Mouse (Mus musculus) gonadal fat pad, adult 2 months (tissue): Measurements from ENCODE around the gene Atrnl1. TPM values are rescaled to one million over a fixed set of nuclear protein-coding genes. Genes with fewer than 3 reads are reported as not detected.

Source experiments
- DNase-seq: peaks from one replicate; pipeline ENCODE4 v3.0.0-alpha.2; 2012; ENCODE audit warnings: low read depth
- polyA plus RNA-seq: library from polyadenylated mRNA; depleted of rRNA; stranded (reverse); fragments of >200 nt; gene quantifications from 2 replicates; pipeline ENCODE4 v1.2.3, GENCODE M21; 2012; rRNA removed

The Atrnl1 gene
- polyA plus RNA-seq: 9.5 and 10.8 TPM in 2 replicates

DNA sequence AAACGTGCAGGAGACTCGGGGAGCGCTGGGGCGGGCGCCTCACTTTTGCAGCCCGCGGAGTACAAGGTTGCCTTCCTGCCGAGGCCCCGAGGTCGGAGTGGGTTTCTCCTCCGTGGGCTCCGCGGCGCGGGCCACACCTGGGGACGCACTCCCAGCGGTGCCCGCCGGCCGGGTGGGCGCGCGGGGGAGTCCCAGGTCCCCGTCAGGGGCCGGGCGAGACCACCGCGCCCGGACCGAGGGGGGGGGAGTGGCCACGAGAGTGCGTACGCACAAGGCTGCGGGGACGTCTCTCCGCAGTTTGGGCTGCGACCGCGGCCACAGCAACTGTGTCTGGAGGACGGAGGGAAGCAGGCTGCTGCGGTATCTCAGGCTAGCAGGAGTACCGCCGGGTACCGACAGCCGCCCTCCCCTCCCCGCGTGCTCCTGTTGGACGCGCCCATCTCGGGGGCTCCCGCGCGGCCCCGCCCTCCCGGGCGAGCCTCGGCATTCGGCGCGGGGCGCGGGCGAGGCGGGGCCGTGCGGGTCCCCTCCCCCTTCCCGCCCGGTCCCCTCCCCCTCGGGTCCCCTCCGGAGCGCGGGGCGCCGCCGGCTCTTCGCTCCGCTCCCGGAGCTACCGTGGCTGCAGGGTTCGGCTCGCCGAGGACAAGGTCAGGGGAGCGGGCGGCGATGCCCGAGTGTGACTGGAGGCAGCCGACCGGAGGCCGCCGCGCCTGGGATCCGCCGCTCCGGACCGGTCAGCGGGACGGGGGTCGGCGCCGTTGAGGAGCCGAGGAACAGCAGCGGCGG is at the start of gene Atrnl1:
TSS of gene Atrnl1 (plus strand) at position 559 of the 786 bp plus-strand sequence.
- DNase-seq: no peak

DNA sequence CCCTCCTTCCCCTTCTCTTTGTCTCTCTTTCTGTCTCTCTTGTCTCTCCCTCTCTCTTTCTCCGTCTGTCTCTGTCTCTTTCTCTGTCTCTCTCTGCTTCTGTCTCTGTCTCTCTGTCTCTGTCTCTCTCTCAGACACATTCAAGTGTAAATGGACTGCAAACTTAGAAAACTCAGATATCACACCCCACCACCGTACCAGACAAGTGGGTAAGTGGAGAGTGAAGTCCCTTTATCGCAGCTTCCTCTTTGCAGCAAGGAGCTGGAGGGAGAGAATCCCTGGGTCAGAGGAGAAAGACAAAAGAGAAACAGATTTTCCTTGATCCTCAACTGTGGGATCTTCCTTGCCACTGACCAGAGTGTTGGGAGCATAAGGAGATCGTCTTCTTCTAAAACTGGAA is 49.3 kb upstream of the Atrnl1 start:
- no peak for DNase-seq

DNA sequence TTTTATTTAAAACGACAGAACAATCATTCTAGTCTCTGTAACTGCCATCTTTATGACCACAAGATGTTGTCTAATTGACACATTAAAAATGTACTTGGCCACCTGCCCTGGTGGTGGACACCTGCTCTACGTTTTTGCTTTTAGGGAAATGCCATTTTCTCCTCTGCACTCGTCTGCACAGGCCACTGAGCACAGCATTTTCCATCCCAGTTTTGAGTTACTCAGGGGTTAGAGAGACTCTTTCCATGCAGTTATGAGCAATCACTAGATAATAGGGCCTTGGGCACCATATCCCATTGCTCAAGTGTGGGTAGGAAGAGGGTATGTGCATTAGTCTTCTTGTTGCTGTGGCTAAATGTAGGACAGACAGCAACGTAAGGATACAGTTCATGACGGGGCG is 41.8 kb upstream of the Atrnl1 start:
- DNase-seq: no peak

DNA sequence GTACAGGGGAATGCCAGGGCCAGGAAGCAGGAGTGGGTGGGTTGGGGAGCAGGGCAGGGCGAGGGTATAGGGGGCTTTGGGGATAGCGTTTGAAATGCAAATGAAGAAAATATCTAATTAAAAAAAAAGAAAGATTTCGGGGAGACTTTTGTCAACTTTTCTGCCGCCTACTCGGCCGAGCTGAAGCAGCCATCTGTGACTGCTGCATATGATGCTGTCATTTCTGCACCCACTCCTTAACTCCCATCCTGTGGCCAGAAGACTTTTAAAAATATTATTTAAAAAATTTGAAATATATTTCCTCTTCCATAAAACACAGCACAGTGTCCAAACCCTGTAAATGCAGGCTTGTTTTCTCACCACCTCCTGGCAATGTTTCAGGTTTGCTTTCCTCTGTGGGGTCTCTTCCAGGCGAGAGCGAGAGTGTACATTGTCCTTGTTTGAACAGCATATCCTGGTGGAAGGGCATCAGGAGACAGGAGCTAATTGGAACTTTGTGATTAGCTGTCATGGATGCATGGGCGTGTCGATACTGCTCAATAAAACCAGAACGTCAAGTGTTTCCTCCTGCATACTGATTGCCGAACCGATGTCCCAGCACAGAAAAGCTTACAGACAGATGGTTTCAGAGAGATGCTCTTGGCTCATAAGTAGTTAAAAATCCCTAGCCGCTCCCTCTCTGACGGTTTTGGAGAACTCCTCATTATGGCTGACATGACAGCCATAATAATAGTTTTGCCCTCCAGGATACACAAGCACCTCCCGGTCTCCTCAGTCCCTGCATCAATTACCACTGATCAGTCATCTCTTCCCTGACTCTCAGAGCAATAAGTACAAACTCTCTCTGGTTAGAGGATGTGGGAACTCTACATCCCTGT is 38.2 kb upstream of the Atrnl1 start:
- DNase-seq: no peak

DNA sequence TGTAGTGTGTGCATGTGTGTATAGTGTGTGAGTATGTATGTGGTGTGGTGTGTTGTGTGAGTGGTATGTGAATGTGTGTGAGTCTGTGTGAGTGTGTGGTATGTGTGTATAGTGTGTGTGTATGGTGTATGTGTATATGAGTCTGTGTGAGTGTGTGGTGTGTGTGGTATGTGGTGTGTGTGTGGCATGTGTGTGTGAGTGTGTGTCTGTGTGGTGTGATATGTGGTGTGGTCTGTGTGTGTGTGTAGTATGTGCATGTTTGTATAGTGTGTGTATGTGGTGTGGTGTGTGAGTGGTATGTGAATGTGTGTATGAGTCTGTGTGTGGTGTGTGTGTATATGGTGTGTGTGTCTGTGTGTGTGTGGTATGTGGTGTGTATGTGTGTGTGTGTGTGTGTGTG is 37.4 kb upstream of the Atrnl1 start:
- no peak for DNase-seq

DNA sequence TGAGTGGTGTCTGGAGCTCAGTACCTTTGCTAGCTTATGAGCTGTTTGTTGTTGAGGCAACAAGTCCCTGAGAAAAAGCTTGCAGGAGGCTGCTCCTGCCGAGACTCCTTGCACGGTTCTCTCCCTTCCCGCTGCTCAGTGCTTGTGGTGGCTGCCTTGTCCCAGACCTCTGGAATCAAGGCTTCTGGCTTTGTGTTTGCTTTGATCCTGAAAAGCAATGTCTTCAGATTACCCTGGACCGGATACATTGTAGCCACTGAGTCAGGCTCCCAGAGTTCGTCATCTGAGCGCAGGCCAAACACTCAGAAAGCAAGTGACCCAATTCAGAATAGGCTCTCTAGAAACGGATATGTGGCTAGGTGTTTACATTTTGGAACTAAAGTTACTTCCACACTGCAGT is 35.8 kb upstream of the Atrnl1 start:
- DNase-seq: no peak

DNA sequence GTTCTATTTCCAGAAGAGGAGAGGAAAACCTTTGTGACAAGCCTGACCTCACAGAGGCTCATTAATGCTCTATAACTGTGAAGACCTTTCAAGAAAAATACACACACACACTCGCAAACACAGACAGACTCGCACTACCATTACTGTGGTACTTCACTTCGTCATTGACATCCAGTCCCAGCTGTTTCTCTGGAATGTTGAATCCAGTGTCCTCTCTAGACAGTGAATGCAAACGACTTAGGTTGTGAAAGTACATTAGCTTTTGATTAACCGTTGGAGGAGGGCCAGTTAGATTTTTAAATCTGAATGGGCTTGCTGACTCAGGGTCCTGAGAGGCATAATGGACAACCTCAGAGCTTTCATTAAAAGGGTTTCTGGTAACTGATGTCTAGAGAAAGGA is 34.0 kb upstream of the Atrnl1 start:
- DNase-seq: no peak

DNA sequence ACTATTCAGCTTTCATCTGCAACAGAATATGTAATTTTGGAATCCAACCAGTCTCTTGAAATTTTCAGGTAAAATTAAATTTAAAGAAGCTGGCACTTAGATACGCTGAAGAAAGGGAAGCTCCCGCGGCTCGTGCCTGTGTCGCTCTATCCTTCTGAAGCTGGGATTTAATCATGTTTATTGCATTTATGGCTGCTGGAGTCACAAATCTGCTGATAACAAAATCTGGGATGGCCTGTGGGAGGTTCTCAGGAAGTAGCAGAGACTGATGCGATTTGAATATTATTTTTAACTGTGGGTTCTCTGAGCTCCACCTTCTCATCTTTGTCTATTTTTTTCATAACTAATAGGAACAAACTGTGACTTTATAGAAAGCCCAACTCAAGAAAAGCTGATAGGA is 33.6 kb upstream of the Atrnl1 start:
- DNase-seq: no peak

DNA sequence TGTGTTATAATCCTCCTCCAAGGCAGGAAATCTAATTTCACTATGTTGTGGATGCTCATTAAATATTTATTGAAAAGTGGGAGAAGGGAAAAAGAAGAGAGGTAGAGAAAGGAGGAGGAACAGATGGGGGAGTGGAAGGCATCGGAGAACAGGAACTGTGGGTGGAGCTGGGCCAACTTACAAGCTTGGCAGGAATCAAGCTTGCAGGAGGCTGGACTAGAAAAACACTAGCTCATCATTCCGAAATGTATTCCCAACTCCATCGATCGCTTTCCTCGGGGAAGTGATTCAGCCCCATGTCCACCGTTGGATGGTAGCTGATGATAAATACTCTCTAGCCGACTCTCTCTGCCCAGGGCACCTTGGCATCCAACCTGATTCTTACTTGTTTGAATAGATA is 29.9 kb upstream of the Atrnl1 start:
- no peak for DNase-seq

DNA sequence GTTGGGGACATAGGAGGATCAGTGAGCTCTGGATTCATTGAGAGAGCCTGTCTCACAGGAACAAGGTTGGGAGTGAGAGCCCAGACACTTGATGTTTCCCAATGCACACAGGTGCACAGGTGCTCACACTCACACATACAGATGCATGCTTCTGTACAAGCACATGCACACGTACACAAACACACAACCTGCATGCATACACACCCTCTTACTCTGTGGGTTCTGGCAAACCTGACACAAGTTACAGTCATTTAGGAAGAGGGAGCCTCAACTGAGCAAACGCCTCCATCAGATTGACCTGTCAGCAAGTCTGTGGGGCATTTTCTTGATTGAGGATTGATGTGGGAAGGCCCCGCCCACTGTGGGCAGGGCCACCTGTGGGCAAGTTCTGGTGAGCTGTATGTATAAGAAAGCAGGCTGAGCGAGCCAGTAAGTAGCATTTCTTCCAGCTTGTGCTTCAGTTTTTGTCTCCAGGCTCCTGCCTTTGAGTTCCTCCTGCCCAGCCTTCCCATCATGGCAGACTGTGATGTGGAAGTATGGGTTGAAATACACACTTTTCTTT is 25.5 kb upstream of the Atrnl1 start:
- no peak for DNase-seq

DNA sequence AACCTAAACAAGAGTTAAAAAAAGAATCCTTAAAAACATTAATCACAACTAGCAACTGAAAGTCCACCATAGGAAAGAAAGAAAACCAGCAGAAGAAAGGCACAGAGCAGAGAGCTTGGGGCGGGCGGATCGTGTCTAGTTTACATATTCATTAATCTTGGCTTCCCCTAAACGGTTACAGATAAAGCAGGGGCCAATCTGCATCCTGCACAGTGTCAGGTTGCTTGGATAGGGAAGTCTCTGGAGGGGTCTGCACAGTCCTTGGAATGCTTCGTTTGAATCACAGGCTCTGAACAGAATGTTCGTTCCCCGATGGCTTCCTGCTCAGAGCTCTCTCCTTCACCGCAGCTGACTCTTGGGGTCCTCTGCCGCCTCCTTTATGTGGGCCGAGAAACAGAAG is 24.7 kb upstream of the Atrnl1 start:
- DNase-seq: no peak

DNA sequence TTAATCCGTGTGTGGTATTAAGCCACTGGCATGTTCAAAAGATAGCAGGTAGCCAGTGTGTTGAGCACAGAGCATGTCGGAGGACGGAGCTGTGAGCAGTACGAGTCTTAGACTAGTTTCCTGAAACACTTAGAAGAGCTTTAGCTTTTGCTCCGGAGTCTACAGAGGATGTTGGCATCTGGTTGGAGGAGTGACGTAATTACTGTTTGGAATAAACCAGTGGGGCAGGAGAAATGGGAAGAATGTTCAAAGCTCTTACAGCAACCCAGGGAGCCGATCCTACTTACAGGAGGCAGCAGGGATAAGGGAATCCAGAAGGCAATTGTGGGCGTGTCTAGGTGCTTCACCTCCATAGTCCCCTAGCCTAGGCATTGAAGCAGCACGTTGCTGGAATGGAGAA is 21.3 kb upstream of the Atrnl1 start:
- DNase-seq: no peak

DNA sequence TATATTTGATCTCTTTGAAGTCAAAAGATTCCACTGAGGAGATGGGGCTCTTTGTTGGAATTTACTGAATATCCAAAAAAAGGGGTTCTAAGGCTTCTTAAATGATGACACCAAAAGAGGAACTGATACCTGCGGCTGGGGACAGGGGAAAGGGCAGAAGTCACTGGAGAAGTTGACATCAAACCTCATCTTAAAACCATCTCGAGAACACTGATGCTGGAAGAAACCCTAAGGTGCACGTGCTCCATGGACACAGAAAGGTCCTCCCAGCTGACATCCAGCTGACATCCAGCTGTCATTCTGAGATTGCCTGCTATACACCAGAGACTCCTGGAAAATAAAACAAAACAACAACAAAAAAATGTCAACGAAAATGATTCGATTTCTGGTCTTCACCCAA is 19.9 kb upstream of the Atrnl1 start:
- no peak for DNase-seq

DNA sequence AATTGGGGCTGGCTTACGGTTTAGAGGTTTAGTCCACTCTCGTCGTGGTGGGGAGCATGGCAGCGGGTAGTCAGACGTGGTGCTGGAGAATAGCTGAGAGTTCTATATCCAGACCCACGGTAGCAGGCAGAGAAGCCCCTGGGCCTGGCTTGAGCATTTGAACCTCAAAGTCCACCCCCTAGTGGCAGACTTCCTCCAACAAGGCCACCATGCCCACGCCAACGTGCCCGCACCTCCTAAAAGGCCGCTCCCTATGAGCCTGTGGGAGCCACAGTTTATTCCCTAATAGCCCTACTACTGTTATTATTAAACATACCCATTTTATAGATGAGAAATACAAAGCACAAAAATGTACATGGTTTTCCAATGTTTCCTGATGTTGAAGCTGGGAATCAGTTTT is 19.2 kb upstream of the Atrnl1 start:
- DNase-seq: no peak

DNA sequence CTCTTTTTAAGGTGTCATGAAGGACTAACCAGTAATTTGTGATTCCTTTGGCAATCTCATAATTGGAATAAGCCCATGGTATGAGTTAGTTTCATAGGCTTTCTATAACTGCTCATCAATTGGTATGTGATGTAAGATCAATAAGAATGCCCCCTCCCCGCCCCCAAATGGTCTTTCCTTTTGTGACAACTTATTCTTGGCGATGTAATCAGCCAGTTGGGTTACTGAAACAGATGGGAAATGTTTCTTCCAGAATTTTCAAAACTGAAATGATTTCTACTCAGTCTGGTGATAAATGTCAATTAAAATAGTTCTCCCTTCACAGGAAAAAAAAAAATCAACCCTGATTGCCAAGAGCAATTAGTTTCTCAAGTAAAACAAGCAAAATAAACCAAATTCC is 18.5 kb upstream of the Atrnl1 start:
- DNase-seq: no peak

DNA sequence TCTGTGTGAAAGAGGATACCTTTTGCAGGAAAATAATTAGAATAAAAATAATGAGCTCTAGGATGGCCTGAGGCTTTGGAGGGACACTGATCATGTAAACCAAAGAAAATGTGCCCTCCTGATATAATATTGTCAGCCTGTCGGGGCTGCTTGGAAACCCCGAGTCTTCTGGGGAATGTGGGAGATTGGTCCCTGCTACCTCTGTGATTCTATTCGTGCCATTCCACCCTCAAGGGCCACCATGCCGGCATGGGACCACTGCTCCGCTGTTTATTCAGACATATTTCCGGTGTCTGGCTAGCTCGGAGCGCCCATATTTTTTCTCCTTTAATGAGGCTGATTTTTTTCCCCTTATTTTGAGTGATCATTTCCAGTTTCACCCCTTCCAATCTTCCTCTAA is 11.7 kb upstream of the Atrnl1 start:
- no peak for DNase-seq

DNA sequence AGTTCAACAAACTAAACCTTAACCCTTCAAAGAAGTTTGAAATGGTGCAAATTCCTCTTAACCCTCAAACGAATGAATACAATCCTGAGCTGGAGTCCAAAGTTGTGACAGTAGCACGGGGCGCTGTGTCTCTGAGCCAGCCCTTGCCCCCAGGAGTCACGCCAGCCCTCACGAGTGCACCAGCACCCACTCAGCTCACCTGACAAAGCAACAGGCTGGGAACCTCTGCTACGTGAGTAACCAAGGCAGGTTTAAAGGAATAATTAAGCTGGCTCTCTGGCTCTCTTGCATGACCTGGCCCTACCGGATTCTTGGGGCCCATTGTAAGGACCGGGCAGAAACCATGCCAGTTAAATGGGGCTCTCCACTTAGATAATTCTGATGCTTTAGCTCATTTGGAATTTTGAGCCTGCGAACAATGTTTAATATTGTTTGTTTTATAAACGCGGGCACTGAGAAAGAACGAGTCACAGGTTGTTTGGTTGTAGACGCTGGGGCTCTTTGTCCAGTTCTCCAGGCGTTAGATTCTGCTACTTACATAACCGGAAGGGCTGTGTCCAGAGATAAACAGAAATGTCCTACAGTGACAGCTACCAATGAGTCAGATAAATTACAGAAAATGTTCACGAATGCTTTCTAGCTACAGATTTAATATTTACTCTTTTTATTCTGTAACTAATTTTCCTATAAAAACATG is 10.5 kb upstream of the Atrnl1 start:
- DNase-seq: no peak

DNA sequence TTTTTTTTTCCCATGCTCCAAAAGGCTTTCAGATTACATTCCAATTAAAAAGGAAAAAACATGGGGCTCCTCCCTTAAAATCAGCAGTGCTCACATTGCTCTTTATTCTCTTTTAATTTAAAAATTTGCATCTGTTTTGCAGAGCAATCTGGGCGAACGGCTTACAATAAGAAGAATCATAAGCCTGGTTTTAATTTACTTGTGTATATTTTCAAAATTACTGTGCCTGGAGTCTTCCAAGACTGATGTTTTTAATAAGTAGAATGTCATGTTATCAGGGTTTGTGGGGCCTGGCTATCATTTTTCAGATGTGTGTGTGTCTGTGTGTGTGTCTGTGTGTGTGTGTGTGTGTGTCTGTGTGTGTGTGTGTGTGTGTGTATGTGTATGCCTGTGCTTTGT is 9.9 kb upstream of the Atrnl1 start:
- DNase-seq: no peak

DNA sequence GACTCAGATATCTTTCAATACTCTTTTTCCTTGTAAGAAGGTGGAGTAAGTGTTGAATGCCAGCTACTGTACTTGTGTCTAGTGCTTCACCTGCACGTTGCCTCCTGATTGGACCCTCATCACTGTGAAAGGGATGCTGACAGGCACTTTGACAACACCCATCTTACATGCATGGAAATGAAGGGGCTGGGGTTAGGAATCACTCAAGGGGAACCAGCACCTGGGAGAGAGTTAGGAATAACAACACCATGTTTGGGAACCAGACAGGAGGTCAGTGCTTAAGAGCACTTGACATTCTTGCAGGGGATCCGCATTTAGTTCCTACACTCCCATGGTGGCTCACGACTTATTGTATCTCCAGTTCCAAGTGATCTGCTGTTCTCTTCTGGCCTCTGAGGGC is 7.2 kb upstream of the Atrnl1 start:
- no peak for DNase-seq

DNA sequence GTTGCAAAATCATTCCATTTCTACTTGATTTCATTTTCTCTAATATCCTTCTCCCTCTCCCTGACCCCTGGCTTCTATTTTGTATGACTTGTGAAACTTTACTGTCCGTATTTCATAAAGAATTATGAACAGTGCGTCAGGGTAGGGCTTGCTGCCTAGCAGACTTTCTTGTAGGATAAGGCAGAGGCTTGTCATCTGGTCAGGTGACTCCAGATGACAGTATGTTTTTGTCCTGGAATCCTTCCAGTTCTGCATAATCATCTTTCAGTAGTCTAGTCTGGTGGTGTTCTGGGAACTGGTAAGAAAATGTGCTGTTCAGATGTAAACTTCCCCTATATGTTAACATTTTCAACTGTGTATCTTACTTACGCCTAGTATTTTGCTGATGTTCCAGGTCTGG is 4.9 kb upstream of the Atrnl1 start:
- DNase-seq: no peak

DNA sequence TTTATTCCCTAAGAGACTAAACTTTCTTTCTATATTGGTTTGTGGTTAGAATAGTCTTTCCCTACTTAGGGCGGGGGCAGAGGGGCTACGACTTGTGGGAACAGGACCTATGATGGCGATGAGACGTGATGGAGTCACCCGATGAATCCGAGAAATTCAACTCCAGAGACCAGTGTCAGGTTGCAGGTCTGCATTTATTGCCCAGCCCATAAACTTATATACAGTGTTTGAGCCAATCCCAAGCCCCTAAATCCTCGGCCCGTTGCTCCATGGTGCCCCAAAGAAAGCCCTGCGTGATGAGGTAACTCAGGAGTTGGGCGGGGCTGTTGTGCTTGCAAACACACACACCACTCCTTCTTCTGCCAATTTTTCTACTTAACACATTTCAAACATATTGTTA is 4.5 kb upstream of the Atrnl1 start:
- no peak for DNase-seq

DNA sequence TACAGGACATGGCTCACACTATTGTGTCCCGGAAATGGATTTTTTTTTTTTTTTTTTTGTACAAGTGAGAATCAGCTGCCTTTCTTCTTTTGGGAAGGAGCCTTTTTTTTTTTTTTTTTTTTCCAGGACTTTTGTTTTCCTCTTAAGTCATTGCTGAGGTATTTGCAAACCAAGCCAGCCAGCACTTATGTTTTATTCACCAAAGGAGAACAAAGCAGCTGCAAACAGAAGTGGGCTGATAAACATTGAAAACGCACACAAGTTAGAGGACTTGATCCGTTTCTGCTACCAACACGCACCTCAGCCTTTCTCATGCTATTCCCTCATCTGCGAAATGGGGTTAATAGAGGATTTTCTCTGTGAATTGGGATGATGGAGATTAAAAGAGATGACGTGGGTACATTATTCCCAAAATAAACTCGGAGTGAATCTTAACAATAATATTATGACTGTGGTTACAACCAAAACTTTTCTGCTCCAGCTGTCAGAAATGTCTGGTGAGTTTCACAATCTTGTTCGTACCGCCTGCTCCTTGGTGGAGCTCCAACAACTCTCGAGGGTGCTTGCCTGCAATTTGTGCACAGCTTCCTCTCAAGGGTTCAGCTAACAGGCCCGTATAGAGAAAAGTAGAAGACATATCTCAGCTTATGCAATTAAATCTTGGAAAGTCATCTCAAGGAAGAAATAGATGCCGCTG is 1.3 kb upstream of the Atrnl1 start:
- no peak for DNase-seq
